Mouse (Mus musculus) forebrain, embryonic 14.5 days (tissue): ENCODE measurements around the gene Tmem51. TPM values are rescaled to one million over a fixed set of nuclear protein-coding genes. Genes with fewer than 3 reads are reported as not detected.

Experiments used
- polyA plus RNA-seq: library from polyadenylated mRNA; unstranded; fragments of >200 nt; fragmentation: Nextera tagmentation; extraction: Ambion mirVana; gene quantifications from 2 replicates; pipeline ENCODE4 v1.2.1, GENCODE M21; 2014

The Tmem51 gene
- polyA plus RNA-seq, 1 experiment from 2014 or later, result 6.5 TPM

Other genes starting within 250 kb of the Tmem51 start
- not detected in 2 replicates for gene Ctrc, start 237.9 kb downstream of the Tmem51 start, polyA plus RNA-seq
- gene Efhd2, start 209.4 kb downstream of the Tmem51 start, polyA plus RNA-seq, result 44.0 and 49.3 TPM in 2 replicates
- 1.3 and 2.2 TPM in 2 replicates for gene Fhad1, start 69.2 kb downstream of the Tmem51 start, polyA plus RNA-seq
- 11.5 and 13.1 TPM in 2 replicates for gene Kazn, start 155.1 kb upstream of the Tmem51 start, polyA plus RNA-seq